Mouse (Mus musculus) myocyte (in vitro differentiated cells): ENCODE measurements around the gene Rab3gap2. TPM values are rescaled to one million over a fixed set of nuclear protein-coding genes. Genes with fewer than 3 reads are reported as not detected.

ENCODE experiments used
- H3K27me3 ChIP-seq: one replicate; pipeline ENCODE4 v1.6.1; 2011; ENCODE audit not compliant: control insufficient read depth, insufficient read depth, insufficient read length
- H3K36me3 ChIP-seq: one replicate; pipeline ENCODE4 v1.6.1; 2011; ENCODE audit not compliant: control insufficient read depth, insufficient read depth
- H3K4me2 ChIP-seq: one replicate; pipeline ENCODE4 v1.6.1; 2011; ENCODE audit warnings: low read depth, control low read depth
- H3K4me3 ChIP-seq: one replicate; pipeline ENCODE4 v1.5.1; 2011; ENCODE audit warnings: mild to moderate bottlenecking, control low read depth, moderate library complexity
- H3K79me2 ChIP-seq: one replicate; pipeline ENCODE4 v1.6.1; 2011; ENCODE audit not compliant: control insufficient read depth, insufficient read depth
- H3ac ChIP-seq: one replicate; pipeline ENCODE4 v1.6.1; 2011; ENCODE audit not compliant: control insufficient read depth, insufficient read length
- CEBPB ChIP-seq: IDR thresholded peaks from 2 replicates; pipeline ENCODE4 v1.6.1; 2011; ENCODE audit warnings: mild to moderate bottlenecking, moderate library complexity; ENCODE audit not compliant: poor library complexity, insufficient read depth, severe bottlenecking
- E2F4 ChIP-seq: IDR thresholded peaks from one replicate; pipeline ENCODE4 v1.6.1; 2011; ENCODE audit warnings: mild to moderate bottlenecking, control low read depth, moderate library complexity; ENCODE audit not compliant: insufficient read depth
- MAX ChIP-seq: IDR thresholded peaks from one replicate; pipeline ENCODE4 v1.6.1; 2011; ENCODE audit warnings: low read depth, mild to moderate bottlenecking, control low read depth
- MYOD1 ChIP-seq, 3 experiments: IDR thresholded peaks; one replicate each; pipeline ENCODE4 v1.6.1; 2011; ENCODE audit warnings: control low read depth in 2 of 3, low read depth in 2 of 3, mild to moderate bottlenecking in 2 of 3, moderate library complexity in 1 of 3; ENCODE audit not compliant: insufficient read length in 2 of 3, control insufficient read depth in 1 of 3
- MYOG ChIP-seq, 3 experiments: IDR thresholded peaks; one replicate each; pipeline ENCODE4 v1.6.1; 2011; ENCODE audit warnings: control low read depth in 2 of 3, low read depth in 2 of 3, mild to moderate bottlenecking in 2 of 3; ENCODE audit not compliant: insufficient read length in 2 of 3, control insufficient read depth in 1 of 3, insufficient read depth in 1 of 3
- POLR2A ChIP-seq: IDR thresholded peaks from one replicate; pipeline ENCODE4 v1.6.1; 2011; ENCODE audit warnings: low read depth, mild to moderate bottlenecking, control low read depth, moderate library complexity; ENCODE audit not compliant: insufficient read length
- POLR2AphosphoS2 ChIP-seq: IDR thresholded peaks from one replicate; pipeline ENCODE4 v1.6.1; 2011; ENCODE audit warnings: low read depth, control low read depth; ENCODE audit not compliant: insufficient read length
- REST ChIP-seq: IDR thresholded peaks from one replicate; pipeline ENCODE4 v1.6.1; 2011; ENCODE audit warnings: mild to moderate bottlenecking, control low read depth, moderate library complexity; ENCODE audit not compliant: insufficient read depth, insufficient read length
- SRF ChIP-seq: IDR thresholded peaks from one replicate; pipeline ENCODE4 v1.6.1; 2011; ENCODE audit warnings: low read depth; ENCODE audit not compliant: control insufficient read depth, insufficient read length
- TCF12 ChIP-seq: IDR thresholded peaks from one replicate; pipeline ENCODE4 v1.6.1; 2011; ENCODE audit warnings: mild to moderate bottlenecking, control low read depth; ENCODE audit not compliant: poor library complexity, insufficient read depth, severe bottlenecking
- TCF3 ChIP-seq: IDR thresholded peaks from one replicate; pipeline ENCODE4 v1.6.1; 2011; ENCODE audit warnings: low read depth, control low read depth; ENCODE audit not compliant: insufficient read length
- USF1 ChIP-seq: IDR thresholded peaks from one replicate; pipeline ENCODE4 v1.6.1; 2011; ENCODE audit warnings: low read depth, mild to moderate bottlenecking, control low read depth, moderate library complexity
- polyA plus RNA-seq: library from polyadenylated mRNA; unstranded; fragments of >200 nt; fragmentation: generic; extraction: Trizol; gene quantifications from one replicate; pipeline ENCODE4 v1.2.1, GENCODE M21; 2012; ENCODE audit warnings: missing spikeins

The Rab3gap2 gene
- polyA plus RNA-seq, 1 experiment: 32.2 TPM

- Histone ChIP-seq H3K36me3 (peaks cover 13% of the 10 kb centered on the region), H3K79me2 (peaks cover 25% of the 10 kb centered on the region)
- TF ChIP-seq SRF (no peak), POLR2A (no peak), POLR2AphosphoS2 (no peak), REST (no peak), CEBPB (no peak), MYOD1 (IDR thresholded peaks at IDR 0.05; ENCODE audit: control insufficient read depth in 1 of 3, insufficient read length in 2 of 3, low read depth in 2 of 3) (no peak), TCF3 (no peak), TCF12 (no peak), E2F4 (no peak), MYOG (IDR thresholded peaks at IDR 0.05; ENCODE audit: control insufficient read depth in 1 of 3, insufficient read depth in 1 of 3, insufficient read length in 2 of 3, low read depth in 2 of 3) (no peak), MAX (no peak), USF1 (no peak)
Measured at GRCm38 (mm10) chr1:185226889-185227288, 23.0 kb downstream of the Rab3gap2 start.

GRCm38 (mm10) chr1:185227766-185228165, 23.8 kb downstream of the Rab3gap2 start:
- H3K27me3 ChIP-seq: no peaks in the 10 kb centered on the region
- no peak overlapping the region for H3K4me3 ChIP-seq
- no peak overlapping the region for H3K4me2 ChIP-seq
- peaks cover 31% of the 10 kb centered on the region for H3K79me2 ChIP-seq
- peaks cover 7% of the 10 kb centered on the region for H3K36me3 ChIP-seq
- TF ChIP-seq USF1 (no peak), REST (no peak), TCF12 (no peak), E2F4 (no peak), MYOD1 (IDR thresholded peaks at IDR 0.05; ENCODE audit: control insufficient read depth in 1 of 3, insufficient read length in 2 of 3, low read depth in 2 of 3) (no peak), MAX (no peak), MYOG (IDR thresholded peaks at IDR 0.05; ENCODE audit: control insufficient read depth in 1 of 3, insufficient read depth in 1 of 3, insufficient read length in 2 of 3, low read depth in 2 of 3) (no peak), SRF (no peak), CEBPB (no peak), TCF3 (no peak)
- no peak overlapping the region for H3ac ChIP-seq

More at GRCm38 (mm10) chr1:185226889-185227288, 23.0 kb downstream of the Rab3gap2 start:
- Histone ChIP-seq H3ac (no peak overlapping the region), H3K4me3 (no peak overlapping the region), H3K4me2 (no peak overlapping the region), H3K27me3 (no peaks in the 10 kb centered on the region)

DNA sequence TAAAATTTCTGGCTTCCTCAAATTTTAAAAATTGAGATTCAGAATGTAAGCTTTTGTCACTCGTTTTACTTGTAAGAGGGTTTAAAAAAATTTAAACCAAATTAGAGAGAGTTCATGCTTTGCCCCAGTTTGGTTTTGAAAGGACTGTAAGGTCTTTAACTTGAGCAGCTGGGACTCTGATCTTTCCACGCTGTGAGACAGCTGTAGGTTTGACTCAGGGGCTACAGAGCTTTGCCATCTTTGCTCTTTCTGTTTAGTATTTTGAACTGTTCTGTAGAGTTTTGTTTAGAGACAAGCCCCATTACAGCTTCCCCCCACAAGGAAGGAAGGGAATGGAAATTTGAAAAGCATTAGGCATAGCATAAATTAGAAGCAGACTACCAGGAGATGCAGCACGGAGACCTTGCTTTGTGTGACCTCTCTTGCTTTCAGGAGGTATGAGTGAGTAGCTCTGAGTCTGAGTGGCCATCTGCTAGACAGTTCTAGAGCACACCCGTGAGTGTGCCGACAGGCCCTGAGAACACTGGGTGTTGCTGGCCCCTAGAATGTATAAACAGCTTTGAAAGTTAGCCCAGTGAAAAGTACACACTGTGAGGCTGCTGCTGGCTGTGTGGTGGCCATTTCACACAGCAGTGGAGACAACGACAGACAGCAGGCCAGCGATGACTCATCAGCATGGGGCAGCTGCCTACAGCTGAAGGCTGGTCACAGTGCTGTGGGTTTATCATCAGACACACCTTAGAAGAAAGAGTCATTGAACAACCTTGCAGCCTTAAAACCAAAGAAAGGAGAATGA, 25.7 kb downstream of the Rab3gap2 start:
- H3K79me2 ChIP-seq: peaks cover 35% of the 10 kb centered on the region
- TF ChIP-seq MYOD1 (IDR thresholded peaks at IDR 0.05; ENCODE audit: control insufficient read depth in 1 of 3, insufficient read length in 2 of 3, low read depth in 2 of 3) (peak; percentile 48 to 99 (median 95)), POLR2AphosphoS2 (no peak), TCF3 (peak; percentile 89), CEBPB (no peak), USF1 (no peak), MYOG (IDR thresholded peaks at IDR 0.05; ENCODE audit: control insufficient read depth in 1 of 3, insufficient read depth in 1 of 3, insufficient read length in 2 of 3, low read depth in 2 of 3) (peak; percentile 91 to 97 (median 96)), TCF12 (peak; percentile 59), REST (no peak), SRF (no peak), E2F4 (no peak), POLR2A (peak; percentile 45), MAX (no peak)
- peaks cover 7% of the 10 kb centered on the region for H3K36me3 ChIP-seq
- no peak overlapping the region for H3ac ChIP-seq
- peak overlapping the region; percentile 72 for H3K4me2 ChIP-seq
- H3K4me3 ChIP-seq: no peak overlapping the region
- H3K27me3 ChIP-seq: no peaks in the 10 kb centered on the region

DNA sequence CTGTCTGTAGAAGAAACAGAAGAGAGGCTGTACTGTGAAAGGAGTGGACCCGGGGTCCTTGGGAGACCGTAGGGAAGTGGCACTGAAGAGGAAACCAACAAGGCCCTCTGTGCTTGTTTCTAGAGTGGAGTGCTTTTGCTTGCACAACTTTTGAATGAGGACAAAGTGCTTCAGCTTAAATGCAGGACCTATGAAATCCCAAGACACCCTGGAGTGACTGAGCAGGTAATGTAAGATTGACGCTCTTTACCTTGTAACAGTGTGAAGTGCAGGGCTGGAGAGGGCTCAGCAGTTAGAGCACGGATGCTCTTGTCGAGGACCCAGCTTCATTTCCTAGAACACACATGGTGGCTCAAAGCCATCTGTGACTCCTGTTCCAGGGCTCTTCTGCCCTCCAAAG, 31.9 kb downstream of the Rab3gap2 start:
- H3ac ChIP-seq: no peak overlapping the region
- no peak overlapping the region for H3K4me2 ChIP-seq
- no peaks in the 10 kb centered on the region for H3K27me3 ChIP-seq
- peaks cover 38% of the 10 kb centered on the region for H3K36me3 ChIP-seq
- H3K4me3 ChIP-seq: no peak overlapping the region
- TF ChIP-seq CEBPB (no peak), POLR2A (no peak), MYOG (IDR thresholded peaks at IDR 0.05; ENCODE audit: control insufficient read depth in 1 of 3, insufficient read depth in 1 of 3, insufficient read length in 2 of 3, low read depth in 2 of 3) (no peak), REST (no peak), TCF12 (no peak), SRF (no peak), E2F4 (no peak), POLR2AphosphoS2 (no peak), USF1 (no peak), TCF3 (no peak), MAX (no peak)
- peaks cover 21% of the 10 kb centered on the region for H3K79me2 ChIP-seq
